Mouse (Mus musculus): ENCODE measurements around the gene Dcaf11. TPM values are rescaled to one million over a fixed set of nuclear protein-coding genes. Genes with fewer than 3 reads are reported as not detected.

Dcaf11 gene
- polyA plus RNA-seq, 1 experiment = 25.6 TPM

GRCm38 (mm10) chr14:55536116-55536745 is 23.6 kb upstream of the Dcaf11 start:
- Histone ChIP-seq H3K9ac (ENCODE audit: low read depth, poor library complexity, severe bottlenecking) (no peak overlapping the region), H3K27ac (ENCODE audit: insufficient read depth, low read length) (no peak overlapping the region), H3K4me1 (ENCODE audit: control insufficient read depth, insufficient read depth, low read length) (peaks cover 2% of the 10 kb centered on the region), H3K4me3 (ENCODE audit: low read depth, low read length) (no peak overlapping the region), H3K27me3 (ENCODE audit: control insufficient read depth, insufficient read depth, low read length, poor library complexity, severe bottlenecking) (no peaks in the 10 kb centered on the region), H3K9me3 (replicated peaks; ENCODE audit: control insufficient read depth, insufficient read depth, low read length, poor library complexity, severe bottlenecking) (no peaks in the 10 kb centered on the region), H3K36me3 (ENCODE audit: control insufficient read depth, insufficient read depth, low read length, poor library complexity, severe bottlenecking) (no peaks in the 10 kb centered on the region)
- TF ChIP-seq POLR2A (IDR thresholded peaks at IDR 0.05; ENCODE audit: insufficient read depth, low read length) = no peak
- peak; percentile 85 for TF ChIP-seq CTCF (IDR thresholded peaks at IDR 0.05; ENCODE audit: low read depth, low read length)
- no peak for TF ChIP-seq EP300 (IDR thresholded peaks at IDR 0.05; ENCODE audit: insufficient read depth, low read depth, low read length)

DNA sequence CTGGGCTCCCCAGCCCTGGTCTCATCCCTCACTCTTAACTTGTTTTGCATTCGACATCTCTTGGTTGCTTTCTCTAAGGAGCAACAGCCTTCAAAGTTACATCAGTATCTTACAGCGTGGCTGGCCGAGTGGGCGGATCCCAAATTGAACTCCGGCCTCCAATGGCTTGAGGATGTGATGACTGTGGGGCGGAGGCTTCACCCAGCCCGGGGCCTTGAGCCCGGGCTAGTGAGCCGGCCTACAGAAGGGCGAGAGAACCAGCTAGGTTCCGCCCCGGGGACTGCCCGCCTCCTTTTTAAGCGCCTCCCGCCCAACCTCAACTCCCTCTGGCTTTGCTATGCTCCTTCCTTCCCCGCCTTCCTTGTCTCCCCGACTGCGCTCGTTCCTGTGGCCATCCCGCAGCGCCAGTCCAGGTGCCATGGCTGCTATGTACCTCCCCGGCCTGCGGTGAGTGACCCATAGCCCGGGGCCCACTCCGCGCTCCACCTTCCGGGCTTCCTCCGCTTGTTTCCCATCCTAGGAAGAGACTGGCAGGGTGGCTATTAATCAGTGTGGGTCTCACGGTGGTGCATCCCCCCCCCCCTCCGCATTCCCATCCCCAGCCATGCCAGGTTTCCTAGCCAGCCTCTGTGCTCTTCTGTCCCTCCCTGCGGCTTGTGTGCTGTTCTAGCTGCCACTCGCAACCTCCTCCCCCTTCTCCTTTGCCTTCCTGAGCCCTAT is 19.6 kb upstream of the Dcaf11 start, which contains the start of gene Pck2:
Gene Pck2 (plus strand): TSS at position 200 of the 720 bp plus-strand sequence.
- peak within 1 kb of the TSS; percentile 89 for H3K4me3 ChIP-seq (ENCODE audit: low read depth, low read length)
- peaks cover 18% of the 10 kb centered on the region for H3K36me3 ChIP-seq (ENCODE audit: control insufficient read depth, insufficient read depth, low read length, poor library complexity, severe bottlenecking)
- H3K27me3 ChIP-seq (ENCODE audit: control insufficient read depth, insufficient read depth, low read length, poor library complexity, severe bottlenecking) = no peaks in the 10 kb centered on the region
- peak within 1 kb of the TSS; percentile 71 for H3K27ac ChIP-seq (ENCODE audit: insufficient read depth, low read length)
- no peaks in the 10 kb centered on the region for H3K9me3 ChIP-seq (replicated peaks; ENCODE audit: control insufficient read depth, insufficient read depth, low read length, poor library complexity, severe bottlenecking)
- H3K9ac ChIP-seq (ENCODE audit: low read depth, poor library complexity, severe bottlenecking) = peak within 1 kb of the TSS; percentile 92
- peaks cover 2% of the 10 kb centered on the region for H3K4me1 ChIP-seq (ENCODE audit: control insufficient read depth, insufficient read depth, low read length)
- TF ChIP-seq CTCF (IDR thresholded peaks at IDR 0.05; ENCODE audit: low read depth, low read length) = no peak
- TF ChIP-seq POLR2A (IDR thresholded peaks at IDR 0.05; ENCODE audit: insufficient read depth, low read length) = peak; percentile 74

- peaks cover 22% of the 10 kb centered on the region for H3K36me3 ChIP-seq (ENCODE audit: control insufficient read depth, insufficient read depth, low read length, poor library complexity, severe bottlenecking)
- H3K9ac ChIP-seq (ENCODE audit: low read depth, poor library complexity, severe bottlenecking) = peak overlapping the region; percentile 92
- H3K27ac ChIP-seq (ENCODE audit: insufficient read depth, low read length) = peak overlapping the region; percentile 5; the same call in 1 of the 2 replicates
- TF ChIP-seq EP300 (IDR thresholded peaks at IDR 0.05; ENCODE audit: insufficient read depth, low read depth, low read length) = no peak
- no peak for TF ChIP-seq CTCF (IDR thresholded peaks at IDR 0.05; ENCODE audit: low read depth, low read length)
- TF ChIP-seq POLR2A (IDR thresholded peaks at IDR 0.05; ENCODE audit: insufficient read depth, low read length) = no peak
- H3K27me3 ChIP-seq (ENCODE audit: control insufficient read depth, insufficient read depth, low read length, poor library complexity, severe bottlenecking) = no peaks in the 10 kb centered on the region
- H3K9me3 ChIP-seq (replicated peaks; ENCODE audit: control insufficient read depth, insufficient read depth, low read length, poor library complexity, severe bottlenecking) = no peaks in the 10 kb centered on the region
- peak overlapping the region; percentile 89 for H3K4me3 ChIP-seq (ENCODE audit: low read depth, low read length)
- H3K4me1 ChIP-seq (ENCODE audit: control insufficient read depth, insufficient read depth, low read length) = peaks cover 2% of the 10 kb centered on the region
Measured at GRCm38 (mm10) chr14:55540787-55541321, 19.0 kb upstream of the Dcaf11 start.

DNA sequence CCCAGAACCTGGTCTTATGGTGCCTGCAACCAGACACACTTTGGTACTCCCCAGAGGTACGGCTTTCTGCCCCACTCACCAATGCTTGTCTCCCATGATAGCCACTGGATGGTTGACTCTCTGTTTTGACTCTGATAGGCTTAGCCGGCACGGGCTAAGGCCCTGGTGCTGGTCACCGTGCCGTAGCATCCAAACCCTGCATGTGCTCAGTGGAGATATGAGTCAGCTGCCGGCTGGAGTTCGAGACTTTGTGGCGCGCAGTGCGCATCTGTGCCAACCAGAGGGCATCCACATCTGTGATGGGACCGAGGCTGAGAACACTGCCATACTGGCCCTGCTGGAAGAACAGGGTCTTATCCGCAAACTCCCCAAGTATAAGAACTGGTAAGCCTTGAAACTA is 17.5 kb upstream of the Dcaf11 start:
- H3K27me3 ChIP-seq (ENCODE audit: control insufficient read depth, insufficient read depth, low read length, poor library complexity, severe bottlenecking) = no peaks in the 10 kb centered on the region
- TF ChIP-seq CTCF (IDR thresholded peaks at IDR 0.05; ENCODE audit: low read depth, low read length) (no peak), POLR2A (IDR thresholded peaks at IDR 0.05; ENCODE audit: insufficient read depth, low read length) (no peak), EP300 (IDR thresholded peaks at IDR 0.05; ENCODE audit: insufficient read depth, low read depth, low read length) (no peak)

GRCm38 (mm10) chr14:55544334-55544733 is 15.5 kb upstream of the Dcaf11 start:
- TF ChIP-seq CTCF (IDR thresholded peaks at IDR 0.05; ENCODE audit: low read depth, low read length) (no peak), POLR2A (IDR thresholded peaks at IDR 0.05; ENCODE audit: insufficient read depth, low read length) (no peak), EP300 (IDR thresholded peaks at IDR 0.05; ENCODE audit: insufficient read depth, low read depth, low read length) (no peak)
- Histone ChIP-seq H3K4me3 (ENCODE audit: low read depth, low read length) (no peak overlapping the region), H3K9me3 (replicated peaks; ENCODE audit: control insufficient read depth, insufficient read depth, low read length, poor library complexity, severe bottlenecking) (no peaks in the 10 kb centered on the region), H3K4me1 (ENCODE audit: control insufficient read depth, insufficient read depth, low read length) (peaks cover 2% of the 10 kb centered on the region), H3K9ac (ENCODE audit: low read depth, poor library complexity, severe bottlenecking) (no peak overlapping the region), H3K36me3 (ENCODE audit: control insufficient read depth, insufficient read depth, low read length, poor library complexity, severe bottlenecking) (peaks cover 49% of the 10 kb centered on the region), H3K27ac (ENCODE audit: insufficient read depth, low read length) (no peak overlapping the region), H3K27me3 (ENCODE audit: control insufficient read depth, insufficient read depth, low read length, poor library complexity, severe bottlenecking) (no peaks in the 10 kb centered on the region)

More for the DNA sequence above, 17.5 kb upstream of the Dcaf11 start:
- Histone ChIP-seq H3K4me1 (ENCODE audit: control insufficient read depth, insufficient read depth, low read length) (peaks cover 2% of the 10 kb centered on the region), H3K9ac (ENCODE audit: low read depth, poor library complexity, severe bottlenecking) (no peak overlapping the region), H3K9me3 (replicated peaks; ENCODE audit: control insufficient read depth, insufficient read depth, low read length, poor library complexity, severe bottlenecking) (no peaks in the 10 kb centered on the region), H3K27ac (ENCODE audit: insufficient read depth, low read length) (no peak overlapping the region), H3K4me3 (ENCODE audit: low read depth, low read length) (no peak overlapping the region), H3K36me3 (ENCODE audit: control insufficient read depth, insufficient read depth, low read length, poor library complexity, severe bottlenecking) (peaks cover 30% of the 10 kb centered on the region)

DNA sequence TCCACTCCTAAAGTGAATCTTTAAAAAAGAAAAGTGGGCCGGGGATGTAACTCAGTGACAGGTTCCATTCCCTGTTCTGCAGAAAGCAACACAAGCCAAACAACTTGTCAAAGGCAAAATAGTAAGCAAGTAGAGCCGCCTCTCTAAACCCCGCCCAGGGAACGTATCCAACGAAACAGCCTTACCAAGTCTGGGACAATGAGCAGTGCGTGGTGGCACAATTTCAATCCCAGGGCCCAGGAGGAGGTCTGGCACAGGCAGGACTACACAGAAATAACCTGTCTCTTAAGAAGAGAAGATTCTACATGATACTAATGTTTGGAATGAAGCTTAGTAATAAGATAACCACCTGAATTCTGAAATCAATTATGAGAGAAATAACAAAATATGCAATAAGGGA is 9.6 kb upstream of the Dcaf11 start:
- no peak overlapping the region for H3K9ac ChIP-seq (ENCODE audit: low read depth, poor library complexity, severe bottlenecking)
- peaks cover 36% of the 10 kb centered on the region for H3K36me3 ChIP-seq (ENCODE audit: control insufficient read depth, insufficient read depth, low read length, poor library complexity, severe bottlenecking)
- H3K27ac ChIP-seq (ENCODE audit: insufficient read depth, low read length) = no peak overlapping the region
- no peak overlapping the region for H3K4me3 ChIP-seq (ENCODE audit: low read depth, low read length)
- TF ChIP-seq POLR2A (IDR thresholded peaks at IDR 0.05; ENCODE audit: insufficient read depth, low read length) = no peak
- no peak for TF ChIP-seq EP300 (IDR thresholded peaks at IDR 0.05; ENCODE audit: insufficient read depth, low read depth, low read length)
- TF ChIP-seq CTCF (IDR thresholded peaks at IDR 0.05; ENCODE audit: low read depth, low read length) = no peak
- no peaks in the 10 kb centered on the region for H3K27me3 ChIP-seq (ENCODE audit: control insufficient read depth, insufficient read depth, low read length, poor library complexity, severe bottlenecking)
- no peaks in the 10 kb centered on the region for H3K9me3 ChIP-seq (replicated peaks; ENCODE audit: control insufficient read depth, insufficient read depth, low read length, poor library complexity, severe bottlenecking)
- peaks cover 1% of the 10 kb centered on the region for H3K4me1 ChIP-seq (ENCODE audit: control insufficient read depth, insufficient read depth, low read length)
